Mouse (Mus musculus) thymus, adult 18-20 months (tissue): Measurements from ENCODE around the gene Lyrm1.

ENCODE experiments used
- DNase-seq, 2 experiments: peaks; one replicate each; pipeline ENCODE4 v3.0.0; 2022; ENCODE audit warnings: mixed read lengths in 2 of 2

Lyrm1 gene

DNA sequence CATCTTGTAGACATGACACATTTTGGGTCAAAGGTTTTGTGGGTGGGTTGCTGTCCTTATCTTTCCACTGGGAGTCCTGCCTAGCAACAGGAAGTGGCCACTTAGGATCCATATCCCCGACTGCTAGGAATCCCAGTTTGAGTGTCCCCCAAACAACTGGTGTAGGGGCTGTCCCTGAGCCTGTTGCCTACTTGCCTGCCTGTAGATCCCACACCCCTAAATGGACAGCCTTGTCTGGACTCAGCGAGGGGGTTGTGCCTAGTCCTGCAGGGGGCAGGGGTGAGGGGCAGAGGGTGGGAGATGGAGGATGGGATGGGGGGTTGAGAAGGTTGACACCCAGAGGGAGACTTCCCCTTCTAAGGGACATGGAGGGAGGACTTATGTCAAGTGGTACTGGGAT is 73.7 kb downstream of the Lyrm1 start:
- no peak for DNase-seq

DNA sequence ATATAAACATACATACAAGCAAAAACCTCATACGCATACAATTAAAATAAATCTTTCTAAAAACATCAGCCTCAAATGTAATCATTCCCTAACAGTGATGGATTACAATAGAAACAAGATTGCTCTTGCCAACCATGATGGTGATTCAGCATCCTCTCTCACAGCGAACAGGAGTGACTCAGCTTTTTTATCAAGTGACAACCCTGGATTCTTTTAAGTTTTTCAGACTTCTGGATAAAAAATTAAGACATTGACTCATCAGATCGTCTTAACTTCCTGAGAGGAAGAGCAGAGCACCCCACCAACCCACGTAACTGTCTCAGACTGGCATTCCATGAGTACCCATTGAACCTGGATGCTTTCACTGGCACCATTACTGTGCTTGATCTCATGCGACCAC is 78.6 kb downstream of the Lyrm1 start:
- no peak for DNase-seq

DNA sequence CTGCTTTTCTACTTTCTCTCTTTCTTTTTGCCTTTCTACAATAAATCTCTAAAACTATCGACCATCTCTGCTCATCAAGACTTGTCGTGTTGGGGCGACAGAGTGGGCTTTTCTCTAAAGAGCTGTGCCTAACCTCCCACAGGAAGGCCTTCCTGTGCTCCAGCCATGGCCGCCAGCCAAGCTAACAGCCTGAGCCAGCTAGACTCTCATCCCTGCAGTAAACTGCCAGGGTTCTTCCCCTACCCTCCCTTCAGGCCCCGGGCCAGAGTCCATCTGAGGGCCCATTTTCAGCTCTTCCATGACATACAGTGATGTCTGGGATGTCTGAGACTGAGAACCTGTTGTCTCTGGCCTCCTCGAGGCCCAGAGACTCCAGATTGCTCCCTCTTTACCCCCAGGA is 80.6 kb downstream of the Lyrm1 start:
- DNase-seq: no peak

DNA sequence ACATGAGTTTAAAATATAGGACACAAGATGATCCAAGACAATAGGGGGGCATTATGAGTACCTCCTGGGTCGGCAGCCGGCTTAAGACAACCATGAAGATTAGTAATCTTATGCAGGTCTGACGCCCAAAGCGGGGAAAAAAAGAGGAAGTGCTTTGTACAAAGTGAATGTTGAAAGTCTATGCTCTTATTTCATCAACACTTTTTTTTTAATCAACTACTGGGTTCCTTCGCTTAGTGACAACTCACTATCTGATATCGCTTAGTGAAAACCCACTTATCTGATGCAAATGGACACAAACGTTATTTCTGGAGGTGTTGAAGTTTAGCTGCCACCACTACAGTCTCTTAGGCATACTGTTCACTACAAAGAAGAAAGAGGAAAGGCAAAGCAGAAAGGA is 81.9 kb downstream of the Lyrm1 start:
- no peak for DNase-seq

DNA sequence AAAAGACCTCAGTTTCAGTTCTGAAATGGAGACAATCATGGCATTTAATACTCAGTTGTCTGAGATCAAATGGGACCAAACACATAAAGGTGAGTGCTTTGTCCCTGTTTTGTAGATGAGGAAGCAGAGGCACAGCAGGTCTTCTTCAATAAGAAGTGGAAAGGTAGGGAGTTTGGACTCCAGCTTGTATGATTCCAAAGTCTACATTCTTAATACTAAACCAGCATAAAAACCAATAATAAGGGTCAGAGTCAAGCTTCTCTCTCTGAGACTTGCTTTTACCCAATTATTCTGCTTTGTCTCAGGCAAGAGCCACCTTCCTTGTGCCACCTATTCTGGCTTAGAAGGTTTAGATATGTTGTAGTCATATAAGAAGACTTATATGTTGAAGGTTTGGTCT is 82.9 kb downstream of the Lyrm1 start:
- DNase-seq: no peak

DNA sequence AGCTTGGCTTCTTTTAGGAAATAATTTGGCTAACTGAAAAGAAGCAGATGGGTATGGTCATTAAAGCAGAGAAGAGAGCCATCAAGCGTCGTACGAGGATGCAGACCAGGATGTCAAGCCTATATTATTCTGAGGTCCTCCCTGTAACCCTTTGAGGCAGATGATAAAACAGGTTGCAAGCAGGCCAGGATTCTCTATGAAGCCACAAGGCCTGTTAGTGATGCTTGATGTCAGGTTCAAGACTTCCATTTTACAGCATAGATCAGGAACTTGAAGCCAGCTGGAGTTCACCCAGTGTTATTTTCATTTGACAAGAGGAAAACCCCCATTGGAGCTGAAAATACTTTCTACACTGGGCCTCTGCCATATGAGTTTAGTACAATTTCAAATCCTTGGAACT is 84.5 kb downstream of the Lyrm1 start:
- no peak for DNase-seq

DNA sequence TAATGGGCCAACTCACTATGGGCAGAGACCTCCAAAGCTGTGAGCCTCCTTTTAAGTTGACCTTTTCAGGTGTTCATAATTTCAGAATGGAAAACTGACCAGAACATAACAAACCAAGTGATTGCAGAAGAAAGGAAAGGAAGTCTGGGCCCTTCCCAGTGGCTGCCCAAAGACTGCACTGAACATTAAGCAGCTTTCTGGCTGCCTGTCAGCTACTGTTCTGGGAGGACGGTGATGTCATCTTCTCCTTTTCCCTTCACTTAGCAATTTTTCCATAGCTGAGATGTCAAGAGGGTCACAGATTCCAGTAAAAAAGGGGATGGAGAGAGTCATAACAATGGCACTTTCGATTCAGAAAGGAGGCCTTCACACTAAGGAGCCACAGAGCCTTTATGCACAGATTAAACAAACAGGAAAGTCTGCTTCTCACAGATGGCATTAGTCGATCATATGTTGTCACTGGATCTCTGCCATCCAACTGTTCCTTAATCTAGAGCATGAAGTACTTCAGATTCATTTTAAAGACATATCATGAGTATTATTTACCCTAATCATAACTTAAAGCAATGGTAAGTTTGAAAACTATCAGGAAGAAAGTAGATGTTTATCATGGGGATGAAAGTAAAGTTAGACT is 89.7 kb downstream of the Lyrm1 start:
- DNase-seq: no peak

DNA sequence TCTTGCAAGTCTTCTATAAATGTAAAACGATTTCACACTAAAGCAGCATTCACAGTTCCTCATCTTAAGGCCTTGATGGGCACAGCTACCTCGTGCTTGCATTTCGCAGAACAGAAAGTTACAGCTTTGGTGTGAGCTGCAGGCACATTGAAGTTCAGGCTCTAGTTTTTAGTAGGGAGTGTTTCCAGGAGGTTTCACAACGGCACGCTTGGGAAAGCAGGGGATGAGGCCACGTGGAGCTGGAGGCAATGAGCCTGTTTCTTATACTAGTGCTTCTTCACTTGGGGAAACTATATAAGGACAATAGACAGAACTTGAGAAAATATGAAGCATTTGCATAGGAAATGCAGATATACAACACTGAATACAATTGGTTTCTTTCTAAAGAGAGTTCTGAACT is 101.4 kb downstream of the Lyrm1 start:
- no peak for DNase-seq
